Mouse (Mus musculus): ENCODE measurements around the gene Trim80.
"Not testable (repeated sequence)": the region's sequence is repeated elsewhere in the genome, so short reads cannot be mapped to it uniquely, and the experiment has no call there.

Gene Trim80

DNA sequence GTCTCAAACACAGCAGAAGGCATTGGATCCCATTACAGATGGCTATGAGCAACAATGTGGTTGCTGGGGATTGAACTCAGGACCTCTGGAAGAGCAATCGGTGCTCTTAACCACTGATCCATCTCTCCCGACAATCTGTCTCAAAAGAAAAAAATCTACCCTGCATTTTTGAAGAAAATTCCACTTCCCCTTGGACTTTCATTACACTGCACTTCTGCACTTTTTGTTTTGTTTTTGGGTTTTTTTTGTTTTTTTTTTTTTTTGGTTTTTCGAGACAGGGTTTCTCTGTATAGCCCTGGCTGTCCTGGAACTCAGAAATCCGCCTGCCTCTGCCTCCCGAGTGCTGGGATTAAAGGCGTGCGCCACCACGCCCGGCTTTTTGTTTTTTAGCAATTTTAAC, 56.2 kb downstream of the Trim80 start:
- DNase-seq (ENCODE audit: low spot score): not testable (repeated sequence)

Data from T-cell, adult 2 months (primary cell).